Mouse (Mus musculus): ENCODE measurements around the gene Rprd1b.

The Rprd1b gene

DNA sequence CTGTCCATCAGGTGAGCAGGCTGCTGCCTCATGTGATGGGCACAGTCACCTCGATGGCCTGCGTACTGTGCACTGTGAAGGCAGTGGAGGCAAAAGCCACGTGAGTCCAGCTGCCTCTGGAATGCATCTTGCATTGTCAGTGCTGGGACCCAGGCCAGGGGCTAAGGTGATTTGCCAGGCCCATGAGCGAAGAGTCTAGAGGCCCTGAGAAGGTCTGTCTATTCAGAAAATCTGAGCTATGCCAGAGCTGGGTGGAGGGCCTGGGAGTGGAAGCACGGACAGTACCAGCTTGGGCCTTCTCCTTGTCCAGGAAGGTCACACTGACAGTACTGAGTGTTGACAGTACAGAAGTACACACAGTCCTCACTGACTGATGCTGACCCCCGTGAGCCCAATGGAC is 94.5 kb downstream of the Rprd1b start:
- peak; percentile 51 for DNase-seq (ENCODE audit: low read depth, low spot score)

DNA sequence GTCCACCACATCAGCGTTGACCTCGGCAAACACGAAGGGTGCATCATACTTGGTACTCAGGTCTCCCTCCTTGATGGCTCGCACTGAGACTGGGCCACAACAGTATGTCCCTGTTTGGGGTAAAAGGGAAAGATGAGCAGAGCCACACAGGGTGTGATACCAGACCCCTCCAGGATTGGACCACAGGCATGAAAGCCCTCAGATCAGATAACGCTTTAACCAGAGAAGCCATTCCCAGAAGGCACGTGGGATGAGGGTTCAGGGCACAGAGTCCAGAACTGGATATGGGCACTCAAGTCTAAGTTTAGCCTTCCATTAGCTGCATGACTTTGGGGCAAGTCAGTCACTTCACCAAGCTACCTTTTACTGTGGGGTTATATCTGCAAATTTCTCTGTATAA is 98.9 kb downstream of the Rprd1b start:
- no peak for DNase-seq (ENCODE audit: low read depth, low spot score)

DNA sequence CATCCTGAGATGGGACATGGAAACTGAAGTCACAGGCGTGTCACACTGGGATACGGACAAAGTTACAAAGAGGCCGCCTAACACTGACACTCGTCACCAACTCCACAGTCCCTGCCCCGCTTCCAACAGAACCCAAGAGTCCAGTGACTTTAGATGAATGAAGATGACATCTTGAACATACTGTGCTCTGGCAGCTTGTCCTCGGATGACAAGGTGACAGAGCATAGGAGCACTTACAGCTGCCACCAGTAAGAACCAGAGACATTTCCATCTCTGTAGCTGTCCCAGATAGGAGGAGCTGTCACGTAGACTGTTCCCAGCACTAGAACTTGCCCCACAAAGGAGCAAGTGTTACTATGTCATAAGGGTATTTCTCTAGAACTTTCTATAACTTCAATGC is 99.6 kb downstream of the Rprd1b start:
- DNase-seq (ENCODE audit: low read depth, low spot score): no peak

DNA sequence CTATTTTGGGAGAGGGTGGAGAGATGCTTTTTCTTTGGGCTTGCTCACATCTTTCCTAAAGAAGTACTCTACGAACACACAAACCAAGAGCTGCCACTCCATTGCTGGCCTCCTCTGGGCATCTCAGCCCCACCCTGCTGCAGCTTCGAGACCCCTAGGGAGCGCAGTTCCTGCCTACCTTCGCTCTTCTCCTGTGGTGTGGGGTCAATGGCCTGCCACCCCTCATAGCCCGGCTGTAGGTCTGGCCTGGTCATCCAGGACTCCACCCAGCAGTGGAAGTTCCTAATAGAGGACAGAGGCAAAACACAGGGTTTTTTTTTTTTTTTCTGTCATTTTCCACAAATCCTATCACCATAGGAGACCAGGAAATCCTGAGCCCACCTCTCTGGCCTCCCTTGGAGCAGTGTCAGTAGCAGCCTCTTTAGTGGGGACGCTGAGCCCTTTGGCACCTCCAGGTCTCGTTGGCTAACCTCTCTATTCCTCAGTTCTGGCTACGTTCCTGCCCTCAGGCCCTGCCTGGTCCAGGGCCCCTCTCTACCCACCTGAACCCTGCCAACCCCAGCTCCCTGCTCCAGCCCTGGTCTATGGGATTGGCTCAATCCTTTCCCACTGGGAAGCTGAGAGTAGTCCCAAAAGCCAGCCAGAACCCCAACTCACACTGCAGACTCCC is 100.3 kb downstream of the Rprd1b start:
- DNase-seq (ENCODE audit: low read depth, low spot score): no peak

DNA sequence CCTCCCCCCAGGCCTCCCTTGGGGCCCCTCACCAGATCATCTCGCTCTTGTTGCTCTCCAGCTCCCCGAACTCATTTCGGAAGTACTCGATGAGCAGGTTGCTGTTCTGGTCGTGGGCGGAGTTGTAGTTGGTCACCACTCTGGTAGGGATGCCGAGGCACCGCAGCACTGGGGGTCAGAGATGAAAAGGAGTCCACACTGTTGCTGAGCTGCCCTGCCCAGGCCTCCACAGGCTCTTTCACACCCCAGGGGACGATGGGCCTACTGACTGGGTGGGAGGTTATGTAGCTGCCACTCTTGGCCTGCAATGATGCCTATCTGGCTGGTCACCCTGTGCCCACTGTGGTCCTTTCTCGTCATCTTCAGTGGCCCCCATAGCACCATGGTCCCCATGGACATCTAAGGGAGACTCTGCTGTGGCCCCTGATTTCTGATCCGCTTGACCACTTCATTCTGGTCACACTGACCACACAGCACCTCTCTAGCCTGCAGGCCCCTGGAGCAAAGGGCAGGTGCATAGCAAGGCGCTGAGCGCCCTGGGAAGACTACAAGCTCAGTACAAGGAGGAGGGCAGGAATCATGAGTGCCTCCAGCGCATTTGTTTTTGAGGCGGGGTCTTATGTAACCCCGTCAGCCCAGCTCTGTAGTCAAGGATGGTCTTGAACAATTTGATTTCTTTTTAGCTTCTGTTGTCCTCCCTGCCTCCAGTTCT is 101.2 kb downstream of the Rprd1b start:
- no peak for DNase-seq (ENCODE audit: low read depth, low spot score)

DNA sequence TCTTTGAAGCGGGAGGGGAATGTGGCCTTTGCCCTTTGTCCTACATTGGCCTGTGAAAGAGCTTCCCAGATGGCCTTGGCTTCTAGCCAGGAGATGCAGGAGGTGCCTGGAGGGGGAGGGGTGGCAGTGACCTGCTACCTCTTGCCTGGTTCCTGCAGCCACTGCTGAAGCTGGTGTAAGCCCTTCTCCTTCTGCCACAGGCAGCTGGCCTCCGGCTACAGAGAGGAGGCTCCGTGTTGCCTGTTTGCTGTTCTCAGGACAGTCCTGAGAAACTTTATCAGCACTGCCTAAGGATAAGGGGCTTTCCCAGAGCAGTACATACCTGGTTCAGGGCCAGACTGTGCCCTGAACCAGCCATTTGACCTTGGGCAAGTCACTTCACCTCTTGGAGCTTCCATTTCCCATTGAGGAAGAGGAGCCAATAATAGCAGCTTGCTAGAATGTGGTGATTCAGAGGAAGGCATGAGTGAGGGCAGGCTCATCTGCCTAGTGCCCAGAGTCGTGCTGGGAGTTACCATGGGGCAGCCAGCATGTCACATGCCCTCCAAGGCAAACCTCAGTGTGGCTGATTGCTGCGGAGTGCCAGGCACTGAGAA is 102.2 kb downstream of the Rprd1b start:
- DNase-seq (ENCODE audit: low read depth, low spot score): no peak

DNA sequence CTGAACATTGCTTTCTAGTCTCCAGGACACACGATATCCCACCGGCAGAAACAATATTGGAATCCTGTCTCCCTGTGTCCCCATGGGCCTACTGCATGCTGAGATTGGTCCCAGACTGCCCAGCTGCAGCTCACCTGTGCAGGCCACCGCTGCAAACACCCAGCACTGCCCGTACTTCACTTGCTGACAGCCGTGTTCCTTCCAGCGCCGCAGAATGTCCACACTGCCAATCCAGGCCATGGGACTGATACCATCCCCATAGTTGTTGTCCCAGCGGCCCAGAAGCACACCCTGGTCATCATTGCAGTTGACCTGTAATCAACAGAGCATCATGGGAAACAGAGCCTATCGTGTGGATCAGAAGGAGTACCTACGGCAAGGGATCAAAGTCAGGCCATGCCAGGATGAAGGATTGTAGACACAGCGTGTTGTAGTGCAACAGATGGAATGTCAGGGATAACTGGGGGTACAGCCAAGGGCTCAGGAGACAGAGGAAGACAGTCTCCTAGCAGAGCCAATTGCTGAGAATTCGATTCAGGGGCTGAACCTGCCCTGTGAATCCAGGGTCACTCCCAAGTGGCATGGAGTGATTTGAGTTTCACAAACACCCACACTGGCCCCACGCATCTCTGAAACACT is 103.0 kb downstream of the Rprd1b start:
- no peak for DNase-seq (ENCODE audit: low read depth, low spot score)

DNA sequence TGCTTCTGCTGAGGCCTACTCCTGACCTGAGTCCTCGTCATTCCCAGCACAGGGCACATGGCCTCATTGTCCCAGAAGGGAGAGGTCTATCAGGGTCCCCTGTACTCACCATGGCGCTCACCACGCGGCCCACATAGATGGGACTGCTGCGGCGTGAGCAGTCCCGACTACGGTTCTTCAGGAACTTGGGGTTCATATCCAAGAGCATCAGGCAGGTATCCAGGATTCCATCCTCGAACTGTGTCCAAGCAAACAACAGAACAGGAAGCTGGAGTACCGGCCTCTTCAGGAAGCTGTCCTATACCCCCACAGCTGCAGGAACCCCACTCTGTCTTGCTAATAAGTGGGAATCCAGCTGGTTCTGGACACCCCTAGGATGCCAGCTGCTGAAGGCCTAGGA is 104.0 kb downstream of the Rprd1b start:
- DNase-seq (ENCODE audit: low read depth, low spot score): no peak

DNA sequence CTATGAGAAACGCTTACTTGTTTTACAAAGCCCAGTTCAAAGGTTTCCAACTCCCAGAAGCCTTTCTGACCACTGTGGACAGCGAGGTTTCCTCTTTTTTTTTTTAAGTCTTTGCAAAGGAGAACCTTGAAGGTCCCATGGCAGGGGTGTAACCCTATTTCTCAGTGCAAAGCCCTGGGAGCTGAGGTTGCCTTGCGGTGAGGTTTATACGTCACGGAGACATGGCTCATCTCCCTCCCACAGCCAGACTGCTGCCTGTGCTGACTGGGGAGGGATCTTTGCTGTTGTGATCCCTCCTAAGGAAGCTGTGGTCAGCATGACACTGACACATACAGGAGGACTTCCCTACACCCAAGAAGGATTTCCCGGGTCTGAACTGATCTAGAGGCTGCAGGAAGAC is 104.8 kb downstream of the Rprd1b start:
- DNase-seq (ENCODE audit: low read depth, low spot score): no peak

DNA sequence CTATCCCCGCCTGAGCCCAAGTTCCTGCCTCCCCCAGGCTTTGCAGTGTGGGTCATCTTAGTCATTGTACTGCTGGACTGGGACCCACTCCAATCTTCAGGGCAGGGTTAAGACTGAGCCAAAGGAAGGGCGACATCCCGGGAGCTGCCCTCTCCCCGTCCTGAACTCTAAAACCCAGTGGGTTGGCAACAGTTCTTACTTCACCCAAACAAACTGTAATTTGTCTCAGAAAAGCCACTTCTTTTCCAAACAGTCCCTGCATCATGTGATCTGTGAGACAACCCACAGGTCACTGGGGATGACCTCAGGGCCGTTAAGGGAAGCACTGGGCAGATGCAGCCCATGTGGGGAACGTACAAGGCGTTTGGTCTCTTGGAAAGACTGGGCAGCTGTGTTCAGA is 107.9 kb downstream of the Rprd1b start:
- peak; percentile 83 for DNase-seq (ENCODE audit: low read depth, low spot score)

DNA sequence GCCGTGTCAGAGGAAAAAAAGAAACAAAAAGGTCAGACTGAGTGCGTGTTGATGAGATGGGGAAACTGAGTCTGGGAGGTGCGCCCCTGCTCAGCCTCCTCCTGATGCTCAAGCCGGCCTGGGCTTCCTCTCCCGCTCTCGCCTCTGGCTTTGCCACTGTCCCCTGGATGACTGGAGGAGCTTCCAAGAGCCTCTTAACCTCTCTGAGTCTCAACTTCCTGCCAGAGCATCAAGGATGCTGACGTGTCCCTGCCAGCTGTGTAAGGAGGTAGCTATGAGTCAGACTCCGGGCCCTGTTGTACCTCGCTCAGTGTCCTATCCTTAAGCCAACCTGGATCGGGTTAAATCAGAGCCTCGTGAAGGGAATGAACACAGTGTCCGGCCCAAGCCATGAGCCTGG is 109.5 kb downstream of the Rprd1b start:
- DNase-seq (ENCODE audit: low read depth, low spot score): peak; percentile 82

DNA sequence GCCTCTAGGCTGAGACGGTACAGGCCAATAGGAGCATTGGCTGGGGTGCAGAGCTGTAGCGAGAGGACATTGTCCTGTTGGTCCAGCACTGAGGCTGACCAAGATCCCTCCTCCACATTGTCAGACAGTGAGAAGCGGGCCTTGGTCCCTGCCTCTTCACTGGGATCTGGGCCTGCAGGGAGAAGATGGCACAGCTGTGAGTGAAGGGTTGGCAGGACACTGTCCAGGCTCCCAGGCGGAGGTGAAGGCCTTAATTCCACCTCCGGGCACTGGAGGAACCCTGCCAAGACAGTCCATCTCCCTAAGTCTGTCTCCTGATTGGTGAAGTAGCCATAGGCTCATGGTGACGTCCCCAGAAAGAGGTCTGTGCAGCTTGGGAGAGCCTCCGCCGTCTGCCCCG is 110.5 kb downstream of the Rprd1b start:
- DNase-seq (ENCODE audit: low read depth, low spot score): no peak

DNA sequence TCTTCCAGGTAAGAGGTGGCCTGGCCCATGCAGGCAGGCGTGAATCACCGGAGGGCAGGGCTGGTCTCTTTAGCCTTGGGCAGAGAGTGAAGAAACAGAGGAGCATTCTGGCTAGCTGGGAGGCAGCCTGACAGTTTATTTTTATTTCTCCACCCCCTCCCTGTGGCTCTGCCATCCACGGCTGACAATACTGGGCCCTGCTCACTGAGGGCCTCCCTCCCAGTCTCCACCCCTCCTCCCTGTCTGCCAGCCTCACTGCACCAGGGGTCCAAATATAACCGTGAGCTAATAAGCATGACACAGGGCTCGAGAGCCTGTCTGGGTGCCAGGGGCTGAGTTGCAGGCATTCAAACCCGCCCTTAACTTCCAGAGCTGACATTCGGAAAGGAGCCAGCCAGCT is 111.3 kb downstream of the Rprd1b start:
- DNase-seq (ENCODE audit: low read depth, low spot score): peak; percentile 95

DNA sequence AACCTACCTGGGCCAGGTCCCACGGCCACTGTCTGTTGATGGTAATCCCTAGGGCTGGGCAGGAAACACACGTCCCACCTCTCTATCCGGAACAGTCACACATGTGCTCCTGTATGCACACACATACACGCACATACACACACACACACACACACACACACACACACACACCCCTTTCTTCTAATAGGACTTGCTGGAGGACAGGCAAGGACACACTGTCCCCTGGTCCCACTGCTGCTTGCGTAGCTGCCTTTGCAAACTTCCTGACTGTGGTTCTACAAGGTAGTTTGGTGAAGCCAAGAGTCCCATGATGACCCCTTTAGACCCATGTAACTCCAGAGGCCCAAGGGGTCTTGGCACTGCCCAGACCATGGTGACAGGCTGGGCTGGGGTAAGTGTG is 112.4 kb downstream of the Rprd1b start:
- no peak for DNase-seq (ENCODE audit: low read depth, low spot score)

DNA sequence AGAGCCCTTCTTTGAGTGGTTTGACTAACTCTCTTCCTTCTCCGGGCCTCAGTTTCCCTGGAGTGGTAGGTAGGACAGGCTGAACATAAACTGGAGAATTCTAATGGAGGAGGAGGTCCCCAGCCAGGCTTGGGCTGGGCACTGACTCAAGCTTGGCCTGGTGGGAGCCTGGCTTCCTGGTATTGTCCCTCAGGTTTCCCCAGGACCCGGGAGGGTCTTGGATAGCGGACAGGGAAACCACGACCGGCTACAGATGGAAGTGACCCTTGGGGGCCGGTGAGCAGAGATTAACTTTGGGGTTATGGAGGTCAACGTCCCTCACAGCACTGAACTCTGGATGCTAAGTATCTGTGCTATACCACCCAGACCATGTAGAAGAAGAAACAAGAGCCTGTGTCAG is 113.0 kb downstream of the Rprd1b start:
- DNase-seq (ENCODE audit: low read depth, low spot score): no peak

DNA sequence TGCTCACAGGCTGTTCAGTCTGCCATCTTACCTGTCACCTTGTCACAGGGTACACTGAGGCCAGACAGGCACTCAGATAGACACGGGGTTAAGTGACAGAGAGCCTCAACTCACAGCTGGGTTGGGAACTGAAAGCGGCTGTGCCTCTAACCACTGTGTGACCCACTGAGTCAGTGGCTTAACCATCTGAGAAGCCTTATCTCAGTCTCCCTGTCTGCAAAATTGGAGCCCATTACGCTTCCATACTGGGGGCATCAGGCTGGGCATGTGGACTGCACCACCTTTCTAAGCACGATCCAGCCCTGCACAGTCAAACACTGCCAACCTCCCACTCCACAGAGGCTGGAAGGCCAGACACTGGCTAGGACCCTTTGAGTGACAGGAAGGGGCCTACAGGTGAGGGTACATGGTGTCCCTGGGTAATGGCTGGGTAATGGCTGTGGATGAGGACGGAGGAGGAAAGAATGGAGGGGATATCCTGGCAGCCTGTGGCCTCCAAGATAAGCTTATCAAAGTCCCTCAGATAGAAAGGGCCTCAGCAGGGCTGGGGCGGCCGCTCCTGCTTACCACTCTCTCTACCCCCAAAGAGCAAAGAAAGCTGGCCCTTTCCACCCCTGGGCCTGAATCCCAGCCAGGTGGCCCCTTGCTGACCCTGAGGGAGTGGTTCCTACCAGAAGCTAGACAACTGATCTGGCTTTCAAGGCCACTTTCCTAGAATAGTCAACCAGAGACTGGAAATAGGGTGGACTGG is 113.6 kb downstream of the Rprd1b start:
- DNase-seq (ENCODE audit: low read depth, low spot score): no peak

DNA sequence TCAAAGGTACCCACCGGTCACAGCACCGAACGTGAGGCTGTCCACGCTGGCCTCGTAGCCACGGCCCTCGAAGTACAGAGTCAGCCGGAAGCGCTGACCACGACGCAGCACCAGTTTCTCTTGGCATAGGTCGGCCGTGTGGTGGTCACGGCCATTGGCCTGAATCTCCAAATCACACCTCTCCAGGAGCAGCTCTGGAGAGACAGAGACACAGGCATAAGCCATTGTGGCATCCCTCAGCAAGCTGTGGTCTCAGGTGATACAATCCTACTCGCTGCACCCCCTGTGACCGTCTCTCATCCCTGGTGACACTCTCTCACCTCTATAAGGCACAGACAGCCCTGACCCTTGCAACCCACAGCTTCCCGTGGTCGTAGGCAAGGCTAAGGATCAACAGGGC is 114.7 kb downstream of the Rprd1b start:
- DNase-seq (ENCODE audit: low read depth, low spot score): no peak

DNA sequence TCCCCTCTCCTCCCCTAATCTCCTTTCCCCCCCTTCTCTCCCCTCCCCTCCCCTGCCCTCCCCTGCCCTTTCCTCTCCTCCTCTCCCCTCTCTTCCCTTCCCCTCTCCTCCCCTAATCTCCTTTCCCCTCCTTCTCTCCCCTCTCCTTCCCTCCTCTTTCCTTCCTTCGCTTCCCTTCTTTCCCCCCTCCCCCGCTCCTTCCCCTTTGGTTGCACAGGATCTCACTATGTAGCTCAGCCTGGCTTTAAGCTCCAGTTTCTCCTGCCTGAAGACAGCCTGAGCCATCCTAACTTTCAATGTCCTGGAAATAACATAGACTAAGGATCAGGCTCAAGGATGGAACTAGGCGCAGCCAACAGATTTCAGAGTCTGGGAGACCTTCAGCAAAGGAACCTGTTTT is 115.5 kb downstream of the Rprd1b start:
- no peak for DNase-seq (ENCODE audit: low read depth, low spot score)

DNA sequence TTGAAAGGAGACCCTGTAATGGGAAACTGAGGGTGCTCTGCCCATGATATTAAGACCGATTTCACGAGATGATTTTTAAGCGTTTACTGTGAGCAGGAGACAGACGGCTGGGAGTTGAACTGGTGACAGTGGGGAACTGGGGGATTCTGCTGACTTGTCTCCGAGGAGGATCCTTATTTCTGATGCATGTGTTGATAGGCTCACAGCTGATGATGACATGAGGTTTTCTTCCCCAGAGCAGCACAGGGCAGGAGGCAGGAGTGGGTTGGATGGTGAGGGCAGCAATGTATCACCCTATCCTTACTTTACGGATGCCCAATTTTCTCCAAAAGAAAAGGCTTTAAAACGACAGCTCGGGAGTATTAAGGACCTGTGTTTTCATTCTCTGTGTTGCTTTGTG is 116.0 kb downstream of the Rprd1b start:
- no peak for DNase-seq (ENCODE audit: low read depth, low spot score)

DNA sequence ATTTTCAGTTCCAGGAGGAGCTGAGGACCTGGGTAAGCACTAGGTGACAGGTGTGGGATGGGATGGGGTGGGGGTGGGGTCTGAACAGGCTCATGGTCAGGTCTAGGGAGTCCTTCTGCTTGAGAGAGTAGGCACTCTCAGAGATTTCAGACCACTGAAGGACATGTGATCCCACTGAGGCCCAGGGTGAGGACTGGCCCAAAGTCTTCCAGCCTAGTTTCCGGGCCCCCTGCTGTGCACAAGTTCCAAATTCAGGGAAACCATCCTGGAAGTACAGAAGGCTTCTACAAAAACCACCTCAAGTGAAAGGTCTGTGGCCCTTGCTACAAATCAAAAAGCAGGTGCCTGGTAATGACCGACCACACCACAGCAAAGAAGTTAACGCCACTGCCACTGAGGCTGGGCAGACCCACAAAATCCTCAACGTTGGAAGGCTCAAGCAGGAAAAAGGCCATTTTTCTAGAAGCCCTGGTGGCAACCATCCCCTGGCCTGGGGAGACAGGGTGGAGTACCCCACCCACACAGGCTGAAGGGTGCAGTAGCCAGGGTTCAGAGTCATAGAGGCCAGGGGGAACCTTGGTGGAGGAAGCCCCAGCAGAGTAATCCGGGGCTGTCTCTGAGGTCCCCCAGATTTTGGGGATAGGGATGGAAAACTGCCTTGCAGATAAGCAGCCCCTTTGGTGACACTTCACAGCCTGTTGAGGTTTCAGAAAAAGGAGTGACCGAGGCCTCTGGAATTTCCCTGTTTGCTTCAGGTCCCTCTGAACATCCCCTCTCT is 116.6 kb downstream of the Rprd1b start:
- DNase-seq (ENCODE audit: low read depth, low spot score): no peak

DNA sequence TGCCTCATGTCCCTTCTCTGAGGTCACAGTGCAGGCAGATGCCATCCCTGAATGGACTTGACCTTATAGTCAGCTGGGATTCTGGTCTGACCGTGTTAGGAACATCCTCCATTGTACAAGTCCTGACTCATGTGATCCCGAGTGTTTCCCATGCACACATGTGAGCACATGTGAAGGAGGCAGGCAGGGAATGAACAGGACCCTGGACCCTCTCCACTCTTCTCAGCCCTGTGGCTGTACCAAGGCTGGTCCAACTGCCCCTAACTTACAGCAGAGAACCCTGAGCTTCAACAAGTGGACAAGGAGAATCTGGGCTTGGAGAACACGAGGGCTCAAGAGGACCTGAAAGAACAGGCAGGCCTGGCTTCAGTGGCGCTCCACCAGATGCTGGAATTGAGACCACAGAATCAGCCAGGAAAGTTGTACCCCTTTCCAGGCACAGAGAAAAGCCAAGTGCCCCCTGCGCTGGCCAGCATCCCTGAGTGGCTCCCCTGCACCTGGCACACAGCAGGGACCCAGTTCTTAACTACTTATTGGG is 117.3 kb downstream of the Rprd1b start:
- no peak for DNase-seq (ENCODE audit: low read depth, low spot score)
